Mouse (Mus musculus): Measurements from ENCODE around the gene Igfbpl1.

GRCm38 (mm10) chr4:45786674-45787073 is 40.0 kb downstream of the Igfbpl1 start:
- TF ChIP-seq POLR2A (IDR thresholded peaks at IDR 0.05; ENCODE audit: control insufficient read depth, low read depth, low read length) (no peak), CTCF (IDR thresholded peaks at IDR 0.05; ENCODE audit: control insufficient read depth, insufficient read depth, insufficient replicate concordance, low read depth, low read length) (no peak)

All from testis, adult 2 months (tissue).